Mouse (Mus musculus) cerebellum, adult 9-10 months (tissue): ENCODE data around the gene Cbfa2t3.

Source experiments
- DNase-seq: peaks from one replicate; pipeline ENCODE4 v3.0.0; 2022

Gene Cbfa2t3

DNA sequence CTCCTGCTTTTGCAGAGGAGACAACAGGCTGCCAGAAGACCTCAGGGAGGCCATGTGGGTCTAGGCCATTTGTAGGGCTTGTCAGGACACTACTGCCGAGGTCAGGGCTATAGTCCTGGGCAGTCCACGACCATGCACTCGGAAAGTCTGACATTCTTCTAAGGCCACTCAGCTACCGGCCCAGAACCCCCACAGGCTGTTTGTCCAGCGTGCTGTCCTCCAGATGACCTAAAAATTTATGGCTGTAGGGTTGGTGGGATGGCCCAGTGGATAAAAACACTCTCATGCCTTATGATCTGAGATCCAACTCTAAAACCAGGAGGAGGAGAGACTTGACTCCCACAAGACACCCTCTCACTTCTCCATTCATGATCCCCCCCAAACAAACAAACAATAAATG lies 35.2 kb downstream of the Cbfa2t3 start:
- DNase-seq, result no peak

DNA sequence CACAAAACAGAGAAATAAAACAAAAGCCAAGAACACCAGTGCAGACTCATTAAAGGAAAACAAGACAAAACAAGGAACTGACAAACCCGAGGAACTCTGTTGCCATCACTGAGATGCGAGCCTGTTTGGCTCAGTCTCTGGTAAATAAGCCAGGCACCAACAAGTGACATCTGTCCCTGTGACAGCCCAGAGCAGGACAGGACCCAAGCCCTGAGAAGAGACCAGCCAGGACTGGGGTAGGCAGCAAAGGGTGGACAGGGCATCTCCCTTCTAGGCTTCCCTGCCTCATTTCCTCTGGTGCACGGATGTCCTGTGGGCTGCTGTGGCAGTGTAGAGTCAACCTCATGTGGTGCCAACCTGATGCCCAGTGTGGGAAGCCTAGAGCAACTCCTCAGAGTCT lies 35.8 kb downstream of the Cbfa2t3 start:
- DNase-seq, result no peak

DNA sequence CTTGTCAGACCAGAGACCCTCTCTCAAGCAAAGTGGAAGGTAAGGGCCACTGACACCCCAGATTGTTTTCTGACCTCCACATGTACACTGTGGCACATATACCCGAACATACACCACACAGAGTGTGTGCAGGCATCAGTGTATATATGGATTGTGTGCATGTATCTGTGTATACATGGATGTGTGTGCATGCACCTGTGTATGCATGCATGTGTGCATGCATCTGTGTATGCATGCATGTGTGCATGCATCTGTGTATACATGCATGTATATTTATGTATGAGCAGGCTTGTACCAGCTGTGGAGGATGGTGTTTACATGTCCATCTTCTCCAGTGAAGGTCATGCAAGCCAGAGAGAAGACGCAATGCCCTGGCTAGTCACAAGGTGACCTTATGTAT lies 37.0 kb downstream of the Cbfa2t3 start:
- DNase-seq, result no peak

DNA sequence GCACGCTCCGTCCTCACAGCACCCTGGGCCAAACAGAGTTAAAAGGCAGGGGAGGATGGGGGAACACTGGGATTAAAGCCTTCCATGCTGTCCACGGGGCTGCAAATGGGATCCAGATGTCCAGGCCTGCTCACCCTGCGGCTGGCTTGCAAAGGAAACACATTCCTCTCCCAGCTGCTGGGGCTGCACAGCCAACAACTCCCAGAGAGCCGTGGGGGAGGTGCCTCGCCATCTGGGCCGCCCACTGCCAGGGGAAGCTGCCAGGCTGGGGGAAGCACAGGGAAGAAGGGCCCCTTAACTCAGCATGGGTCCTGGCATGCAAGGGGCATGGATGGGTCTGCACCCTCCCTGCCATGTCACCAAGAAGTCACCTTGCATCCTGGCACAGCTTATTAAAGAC lies 37.8 kb downstream of the Cbfa2t3 start:
- peak; percentile 73 for DNase-seq

DNA sequence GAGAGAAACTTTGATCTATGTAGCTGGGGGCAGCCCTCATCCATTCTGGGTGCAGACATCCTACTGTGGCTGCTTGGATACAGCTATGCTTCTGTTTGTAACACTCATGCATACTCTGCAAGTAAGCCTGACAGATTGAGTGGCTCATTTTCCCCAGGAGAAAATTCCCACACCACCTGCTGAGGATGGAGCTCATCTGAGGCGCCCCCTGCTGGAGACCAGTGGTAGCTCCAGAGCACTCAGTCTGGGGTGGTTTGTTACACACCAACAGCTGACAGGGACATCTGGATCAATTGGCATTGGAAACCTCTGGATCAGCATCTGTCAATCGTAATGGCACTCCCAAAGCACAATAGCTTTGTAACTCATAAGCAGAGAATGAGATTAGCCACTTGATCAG lies 38.9 kb downstream of the Cbfa2t3 start:
- DNase-seq, result no peak

DNA sequence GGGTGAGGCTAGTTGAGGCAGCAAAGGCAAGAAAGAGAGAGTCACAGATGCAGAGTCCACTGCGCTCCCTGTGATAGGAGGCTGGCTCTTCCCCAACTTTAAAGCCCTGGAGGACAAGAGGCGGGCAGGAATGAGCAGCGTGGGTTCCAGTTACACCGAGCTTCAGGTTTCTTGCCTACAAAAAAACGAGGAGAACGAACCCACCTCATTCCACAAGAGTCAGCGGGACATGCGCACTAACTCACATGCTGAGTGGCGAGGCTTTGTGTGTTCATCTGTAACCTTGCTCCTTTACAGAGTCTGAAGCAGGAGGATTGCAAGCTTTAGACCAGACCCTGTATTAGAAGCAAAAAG lies 40.1 kb downstream of the Cbfa2t3 start:
- DNase-seq, result no peak

DNA sequence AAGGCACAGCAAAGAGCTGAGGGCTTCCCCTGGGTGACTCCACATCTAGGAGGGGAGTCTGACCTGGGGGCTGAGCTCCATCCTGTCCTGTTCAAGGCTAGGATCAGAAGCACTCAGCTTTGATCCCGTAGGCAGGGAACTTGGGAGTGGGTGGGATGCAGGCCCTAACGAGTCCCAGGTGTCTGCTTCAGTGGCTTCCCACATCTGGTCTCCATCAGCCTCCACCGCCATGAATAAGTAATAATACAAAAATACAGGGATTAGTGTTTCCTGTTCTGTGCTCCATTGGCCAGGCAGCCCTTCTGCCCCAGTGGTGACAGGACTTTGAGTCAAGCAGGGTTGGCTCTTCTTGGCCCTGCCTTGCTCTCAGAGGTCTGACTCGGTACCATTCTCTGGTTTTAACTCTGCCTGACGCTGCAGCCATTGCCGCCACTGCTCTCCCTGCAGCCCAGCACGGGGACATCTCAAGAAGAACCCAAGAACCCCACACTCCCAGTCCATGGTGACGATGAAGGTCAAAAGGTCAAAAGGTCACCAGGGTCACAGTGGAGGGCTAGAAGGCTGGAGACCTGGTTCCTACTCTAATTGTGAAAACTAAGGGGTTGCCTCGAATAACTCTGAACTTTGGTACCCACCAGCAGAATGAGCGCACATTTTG lies 40.6 kb downstream of the Cbfa2t3 start:
- DNase-seq, result no peak

DNA sequence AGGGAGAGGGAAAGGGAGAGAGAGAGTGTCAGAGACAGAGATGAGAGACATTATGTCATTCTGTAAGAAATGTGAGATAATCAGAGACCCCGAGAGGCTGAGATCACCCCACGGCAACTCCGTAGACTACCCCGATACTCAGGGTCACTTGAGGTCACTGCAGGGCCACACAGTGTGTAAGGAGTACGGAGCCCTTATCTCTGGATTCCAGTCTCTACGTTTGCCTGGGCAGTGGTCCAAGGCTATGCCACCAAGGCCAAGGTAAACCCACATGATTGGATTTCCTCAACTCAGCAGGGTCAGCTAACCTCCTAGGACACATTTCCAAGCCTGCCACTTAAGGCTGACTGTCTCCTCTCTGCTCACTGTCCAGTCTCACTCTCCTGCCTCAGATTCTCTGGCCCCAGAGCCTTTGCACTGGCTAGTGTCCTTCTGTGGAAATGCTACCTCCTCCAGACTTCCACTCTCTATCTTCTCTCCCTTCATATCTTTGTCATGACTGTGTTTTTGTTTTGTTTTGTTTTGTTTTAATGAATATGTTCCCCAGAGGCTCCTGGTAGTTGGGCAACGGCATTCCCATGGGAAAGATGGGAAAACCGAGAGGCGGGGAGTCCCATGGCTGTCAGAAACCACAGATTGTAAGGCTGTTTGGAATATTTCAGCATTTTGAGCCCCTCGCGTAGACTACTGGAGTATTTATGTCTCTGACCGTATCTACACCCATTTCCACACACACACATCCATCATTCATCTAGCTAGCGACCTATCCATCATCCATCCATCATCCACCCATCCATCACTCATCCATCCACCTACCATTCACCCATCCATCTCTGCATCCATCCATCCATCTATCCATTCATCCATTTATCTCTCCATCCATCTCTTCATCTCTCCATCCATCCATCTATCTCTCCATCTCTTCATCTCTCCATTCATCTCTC lies 42.6 kb downstream of the Cbfa2t3 start:
- DNase-seq, result no peak

- no peak for DNase-seq
These were observed 44.1 kb downstream of the Cbfa2t3 start for GRCm38 (mm10) chr8:122654768-122655167.

GRCm38 (mm10) chr8:122652643-122653042 lies 46.3 kb downstream of the Cbfa2t3 start:
- DNase-seq, result no peak

- DNase-seq, result no peak
These were observed 47.5 kb downstream of the Cbfa2t3 start for GRCm38 (mm10) chr8:122651326-122651921.

DNA sequence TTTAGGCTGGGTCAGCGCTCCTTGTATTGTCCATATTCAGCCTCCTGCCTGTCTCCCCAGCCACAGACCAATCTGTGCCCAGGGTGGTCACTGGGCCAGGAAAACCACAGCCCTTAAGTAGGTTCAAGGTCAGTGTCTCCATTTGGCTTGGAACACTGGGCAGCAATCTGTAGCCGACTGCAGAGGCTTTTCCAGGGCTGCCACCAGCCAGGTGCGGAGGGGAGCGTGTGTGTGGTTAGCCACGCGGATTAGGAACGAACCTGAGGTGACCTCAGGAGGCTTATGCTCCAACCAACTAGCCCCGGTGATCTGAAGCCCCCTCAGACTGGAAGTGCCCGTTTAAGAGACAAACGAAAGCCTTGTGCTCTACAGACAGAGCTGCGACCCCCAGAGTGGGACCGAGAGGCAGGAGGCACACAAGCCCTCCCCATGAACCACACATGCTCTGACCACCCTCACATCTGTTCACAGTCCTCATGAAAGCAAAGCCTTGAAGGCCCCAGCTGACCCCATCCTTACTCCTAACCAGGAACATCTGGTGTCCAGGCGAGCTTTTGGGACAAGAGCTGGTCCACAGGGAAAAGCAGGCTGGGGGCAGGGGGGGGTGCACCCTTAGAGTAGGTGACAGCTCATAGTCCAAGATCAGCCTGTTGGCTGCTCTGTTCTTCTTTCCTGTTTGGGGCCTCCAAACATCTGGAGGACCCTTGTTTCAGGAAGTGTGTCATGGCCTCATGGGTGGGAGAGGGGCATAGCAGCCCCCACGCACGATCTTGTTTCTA lies 50.5 kb downstream of the Cbfa2t3 start:
- no peak for DNase-seq

DNA sequence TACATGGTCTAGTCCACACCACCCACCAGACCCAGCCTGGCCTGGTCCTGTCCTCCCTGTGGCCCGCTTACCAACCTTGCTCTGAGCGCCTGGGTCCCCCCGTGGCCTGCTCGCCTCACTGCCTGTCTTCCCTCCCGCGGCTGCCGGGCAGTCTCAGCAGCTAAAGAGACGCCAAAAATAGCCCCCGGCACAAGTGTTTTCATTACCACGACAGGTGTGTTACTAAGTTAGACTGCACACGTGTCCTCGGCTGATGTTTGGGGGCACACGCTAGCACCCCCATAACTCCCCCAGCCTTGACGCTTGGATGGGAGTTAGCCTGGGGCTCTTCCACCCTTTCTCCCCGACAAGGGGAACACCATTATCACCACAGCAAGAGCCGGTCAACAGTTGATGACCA lies 52.6 kb downstream of the Cbfa2t3 start:
- no peak for DNase-seq

- no peak for DNase-seq
These were observed 54.5 kb downstream of the Cbfa2t3 start for GRCm38 (mm10) chr8:122644175-122644954.

DNA sequence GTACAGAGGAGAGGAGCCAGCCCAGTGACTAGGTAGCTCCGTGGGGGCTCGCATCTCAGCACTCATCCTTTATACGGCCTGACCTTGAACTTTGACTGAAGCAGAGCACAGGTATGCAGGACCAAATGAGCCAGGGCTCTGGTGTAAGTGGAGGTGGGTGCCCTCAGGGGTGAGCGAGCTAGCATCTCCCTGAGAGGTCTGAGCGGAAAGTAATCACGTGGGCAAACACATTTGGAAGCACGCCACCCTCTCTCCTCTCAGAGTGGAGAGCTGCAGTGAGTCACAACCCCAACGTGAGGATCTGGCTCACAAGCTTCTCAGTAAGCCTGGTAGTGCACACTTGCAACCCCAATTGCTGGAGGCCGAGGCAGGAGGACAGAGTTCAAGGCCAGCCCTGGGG lies 56.8 kb downstream of the Cbfa2t3 start:
- no peak for DNase-seq

DNA sequence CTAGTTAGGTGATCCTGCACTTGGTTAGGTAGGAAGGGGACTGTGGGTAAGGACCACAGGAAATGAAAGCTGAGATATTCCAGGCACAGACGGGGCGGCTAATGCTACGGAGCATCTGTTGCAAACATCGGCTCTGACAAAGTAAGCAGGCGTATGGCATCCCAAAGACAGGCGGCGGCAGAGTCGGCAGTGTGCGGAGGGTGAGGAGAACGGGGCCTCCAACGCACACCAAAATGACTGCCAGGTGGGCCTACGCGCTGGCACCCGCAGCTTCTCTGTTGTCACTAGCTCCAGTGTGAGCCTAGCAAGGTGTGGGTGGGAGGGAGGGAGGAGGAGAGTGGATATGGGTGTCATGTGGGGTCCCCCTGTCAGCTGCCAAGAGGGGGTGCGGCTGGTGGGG lies 57.5 kb downstream of the Cbfa2t3 start:
- DNase-seq, result no peak

DNA sequence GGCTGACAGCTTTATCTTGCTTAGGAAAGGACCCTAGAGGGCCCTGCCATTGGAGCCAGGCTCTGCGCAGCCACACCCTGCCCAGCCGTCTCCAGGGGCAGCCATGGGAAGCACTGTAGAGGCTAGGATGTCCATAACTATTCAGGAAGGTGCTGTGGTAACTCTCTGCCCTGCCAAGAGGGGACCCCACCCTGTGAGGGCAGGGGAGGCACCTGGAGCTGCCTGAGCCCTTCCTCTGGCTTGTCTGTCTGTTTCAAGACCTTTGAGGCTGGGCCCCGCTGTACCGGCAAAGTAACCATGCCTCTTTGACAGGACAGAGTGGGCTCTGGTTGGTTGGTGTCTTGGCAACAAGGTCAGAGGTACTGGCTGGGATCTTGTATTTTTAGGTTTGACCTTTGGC lies 58.1 kb downstream of the Cbfa2t3 start:
- no peak for DNase-seq

GRCm38 (mm10) chr8:122639521-122640248 lies 59.2 kb downstream of the Cbfa2t3 start:
- peak; percentile 78 for DNase-seq

DNA sequence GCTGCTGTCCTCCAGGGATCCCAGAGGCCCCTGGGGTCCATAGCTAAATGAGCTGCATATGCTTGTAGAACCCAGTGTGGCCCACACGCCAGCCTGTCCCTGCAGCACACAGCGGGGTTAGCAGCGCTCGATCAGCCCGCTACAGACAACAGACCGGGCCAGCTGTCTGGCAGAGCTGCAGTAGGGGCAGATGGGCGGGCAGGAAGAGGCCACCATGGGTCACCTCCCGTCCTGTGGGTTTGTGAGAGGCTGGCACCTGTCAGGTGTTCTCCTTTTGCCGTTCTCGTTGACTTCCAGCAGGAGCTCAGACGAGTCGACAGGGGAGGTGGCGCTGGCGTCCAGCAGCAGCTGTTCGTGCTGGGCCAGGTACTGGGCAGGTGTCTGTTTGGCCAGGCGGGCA lies 60.3 kb downstream of the Cbfa2t3 start:
- DNase-seq, result peak; percentile 71

DNA sequence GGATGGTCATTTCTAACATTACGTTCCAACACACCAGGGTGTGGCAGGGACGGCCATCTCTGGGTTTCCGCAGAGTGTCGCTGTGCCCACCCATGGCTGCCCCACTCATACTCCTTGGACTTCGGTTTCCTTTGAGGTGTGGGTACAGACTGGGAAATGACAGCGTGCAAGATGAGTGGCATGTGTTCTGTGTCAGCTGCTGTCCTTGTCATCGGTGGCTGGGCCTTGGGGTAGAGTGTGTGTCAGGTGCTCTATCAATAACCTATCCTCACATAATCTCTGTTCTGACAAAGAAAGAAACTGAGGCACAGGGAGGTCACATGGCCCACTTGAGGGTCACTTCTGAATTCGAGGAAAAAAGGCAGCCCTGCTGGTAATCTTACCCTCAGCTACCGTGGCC lies 61.7 kb downstream of the Cbfa2t3 start:
- no peak for DNase-seq

DNA sequence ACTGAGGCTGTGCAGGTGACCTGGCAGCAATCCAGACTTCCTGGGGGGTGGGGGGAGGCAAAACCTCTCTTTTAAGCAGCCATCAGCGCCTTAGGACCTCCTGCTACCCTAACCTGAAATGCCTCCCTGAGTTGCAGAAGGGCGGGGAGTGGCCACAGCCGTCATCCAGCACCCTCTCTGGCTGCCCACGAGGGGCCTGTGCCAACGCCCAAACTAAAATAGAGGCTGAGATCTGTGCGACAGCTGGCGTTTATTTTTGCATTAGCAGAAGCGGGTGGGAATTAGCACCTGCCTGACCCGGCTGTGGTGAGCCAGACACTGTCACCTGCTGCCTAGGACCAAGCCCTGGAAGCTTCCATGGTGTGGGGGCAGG lies 62.1 kb downstream of the Cbfa2t3 start:
- no peak for DNase-seq
